Mouse (Mus musculus): ENCODE data around the gene Spindoc. TPM values are rescaled to one million over a fixed set of nuclear protein-coding genes. Genes with fewer than 3 reads are reported as not detected.

Gene Spindoc
- polyA plus RNA-seq, 1 experiment = not detected

DNA sequence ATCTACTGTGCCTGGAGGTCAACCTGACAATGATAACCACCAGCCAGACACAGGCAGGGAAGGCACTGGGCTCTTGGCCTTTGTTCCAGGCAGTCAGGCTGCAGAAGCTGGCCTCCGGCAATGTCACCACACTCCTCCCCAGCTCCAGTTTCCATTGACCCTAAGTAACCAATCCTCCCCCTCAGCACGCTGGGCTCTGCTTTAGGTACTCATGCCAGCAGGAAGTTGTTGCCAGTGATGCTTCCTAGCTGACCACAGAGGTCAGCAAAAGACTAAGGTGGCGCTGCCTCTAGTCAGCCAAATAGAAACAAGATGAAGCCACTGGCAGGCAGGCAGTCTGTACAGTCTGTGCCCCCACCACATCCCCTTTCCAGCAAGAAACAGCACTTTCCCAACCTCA, 75.8 kb downstream of the Spindoc start:
- no peak for TF ChIP-seq CTCF (IDR thresholded peaks at IDR 0.05; ENCODE audit: insufficient read depth, low read depth, low read length)
- TF ChIP-seq POLR2A (IDR thresholded peaks at IDR 0.05; ENCODE audit: insufficient read depth, low read depth, low read length) = no peak
- Histone ChIP-seq H3K4me1 (ENCODE audit: control insufficient read depth, insufficient read depth, low read length) (peaks cover 44% of the 10 kb centered on the region), H3K27ac (ENCODE audit: insufficient read depth, low read depth, low read length) (no peak overlapping the region), H3K4me3 (ENCODE audit: insufficient read depth, low read depth, low read length) (no peak overlapping the region)
- 62% methylated on average over 3 of the region's 3 CpGs for WGBS

GRCm38 (mm10) chr19:7305380-7306310, 77.1 kb downstream of the Spindoc start:
- Histone ChIP-seq H3K27ac (ENCODE audit: insufficient read depth, low read depth, low read length) (no peak overlapping the region), H3K4me3 (ENCODE audit: insufficient read depth, low read depth, low read length) (no peak overlapping the region), H3K4me1 (ENCODE audit: control insufficient read depth, insufficient read depth, low read length) (peaks cover 38% of the 10 kb centered on the region)
- no peak for TF ChIP-seq CTCF (IDR thresholded peaks at IDR 0.05; ENCODE audit: insufficient read depth, low read depth, low read length)
- no peak for TF ChIP-seq POLR2A (IDR thresholded peaks at IDR 0.05; ENCODE audit: insufficient read depth, low read depth, low read length)
- WGBS = 78% methylated on average over 11 of the region's 11 CpGs

- Histone ChIP-seq H3K27ac (ENCODE audit: insufficient read depth, low read depth, low read length) (no peak overlapping the region), H3K4me3 (ENCODE audit: insufficient read depth, low read depth, low read length) (no peak overlapping the region), H3K4me1 (ENCODE audit: control insufficient read depth, insufficient read depth, low read length) (peaks cover 34% of the 10 kb centered on the region)
- TF ChIP-seq CTCF (IDR thresholded peaks at IDR 0.05; ENCODE audit: insufficient read depth, low read depth, low read length) (no peak), POLR2A (IDR thresholded peaks at IDR 0.05; ENCODE audit: insufficient read depth, low read depth, low read length) (no peak)
- WGBS = 54% methylated on average over 2 of the region's 2 CpGs
Observed at GRCm38 (mm10) chr19:7304801-7305200, 78.0 kb downstream of the Spindoc start.

Other genes starting within 250 kb of the Spindoc start
- gene Otub1, start 176.7 kb downstream of the Spindoc start, polyA plus RNA-seq (2012; ENCODE audit: insufficient read depth, insufficient read length, low replicate concordance, missing spikeins) = not detected in 2 replicates
- gene Cox8a, start 165.4 kb downstream of the Spindoc start, polyA plus RNA-seq (2012; ENCODE audit: insufficient read depth, insufficient read length, low replicate concordance, missing spikeins) = not detected in 2 replicates
- not detected in 2 replicates for gene Naa40, start 141.8 kb downstream of the Spindoc start, polyA plus RNA-seq (2012; ENCODE audit: insufficient read depth, insufficient read length, low replicate concordance, missing spikeins)
- gene Rcor2, start 115.7 kb downstream of the Spindoc start, polyA plus RNA-seq (2012; ENCODE audit: insufficient read depth, insufficient read length, low replicate concordance, missing spikeins) = not detected in 2 replicates
- not detected in 2 replicates for gene Mark2, start 41.1 kb downstream of the Spindoc start, polyA plus RNA-seq (2012; ENCODE audit: insufficient read depth, insufficient read length, low replicate concordance, missing spikeins)
- 113 TPM in 1 of 2 replicates, not detected in the other for gene 2700081O15Rik, start 34.6 kb upstream of the Spindoc start, polyA plus RNA-seq (2012; ENCODE audit: insufficient read depth, insufficient read length, low replicate concordance, missing spikeins)
- 345 and 642 TPM in 2 replicates for gene Rtn3, start 100.3 kb upstream of the Spindoc start, polyA plus RNA-seq (2012; ENCODE audit: insufficient read depth, insufficient read length, low replicate concordance, missing spikeins)
- not detected in 2 replicates for gene Atl3, start 111.0 kb upstream of the Spindoc start, polyA plus RNA-seq (2012; ENCODE audit: insufficient read depth, insufficient read length, low replicate concordance, missing spikeins)
- gene Pla2g16, start 174.5 kb upstream of the Spindoc start, polyA plus RNA-seq (2012; ENCODE audit: insufficient read depth, insufficient read length, low replicate concordance, missing spikeins) = not detected in 2 replicates
- gene Lgals12, start 224.2 kb upstream of the Spindoc start, polyA plus RNA-seq (2012; ENCODE audit: insufficient read depth, insufficient read length, low replicate concordance, missing spikeins) = not detected in 2 replicates
- not detected in 2 replicates for gene Hrasls5, start 229.5 kb upstream of the Spindoc start, polyA plus RNA-seq (2012; ENCODE audit: insufficient read depth, insufficient read length, low replicate concordance, missing spikeins)